Mouse (Mus musculus): ENCODE measurements at regions not wholly inside any gene's neighbourhood (a gene's known extent, or its start where the extent isn't known, plus 50 kb on each side); places are given as distances from the start of the nearest gene placed in this dataset.

GRCm38 (mm10) chr12:73417101-73417500 is 129.1 kb downstream of the Tmem30b start:
- no peaks in the 10 kb centered on the region for H3K27me3 ChIP-seq (ENCODE audit: control insufficient read depth, insufficient read depth, low read length, poor library complexity, severe bottlenecking)
- no peak for DNase-seq (ENCODE audit: low read depth, low spot score)

GRCm38 (mm10) chr12:73416367-73416897 is 129.8 kb downstream of the Tmem30b start:
- H3K27me3 ChIP-seq (ENCODE audit: control insufficient read depth, insufficient read depth, low read length, poor library complexity, severe bottlenecking), result no peaks in the 10 kb centered on the region
- no peak for DNase-seq (ENCODE audit: low read depth, low spot score)
- H3K36me3 ChIP-seq (ENCODE audit: control insufficient read depth, insufficient read depth, low read length, poor library complexity, severe bottlenecking), result no peaks in the 10 kb centered on the region

More at GRCm38 (mm10) chr12:73417101-73417500, 129.1 kb downstream of the Tmem30b start:
- H3K36me3 ChIP-seq (ENCODE audit: control insufficient read depth, insufficient read depth, low read length, poor library complexity, severe bottlenecking), result no peaks in the 10 kb centered on the region

GRCm38 (mm10) chr12:73415856-73416366 is 129.3 kb downstream of the Slc38a6 start:
- DNase-seq (ENCODE audit: low read depth, low spot score), result no peak
- H3K27me3 ChIP-seq (ENCODE audit: control insufficient read depth, insufficient read depth, low read length, poor library complexity, severe bottlenecking), result no peaks in the 10 kb centered on the region
- no peaks in the 10 kb centered on the region for H3K36me3 ChIP-seq (ENCODE audit: control insufficient read depth, insufficient read depth, low read length, poor library complexity, severe bottlenecking)

DNA sequence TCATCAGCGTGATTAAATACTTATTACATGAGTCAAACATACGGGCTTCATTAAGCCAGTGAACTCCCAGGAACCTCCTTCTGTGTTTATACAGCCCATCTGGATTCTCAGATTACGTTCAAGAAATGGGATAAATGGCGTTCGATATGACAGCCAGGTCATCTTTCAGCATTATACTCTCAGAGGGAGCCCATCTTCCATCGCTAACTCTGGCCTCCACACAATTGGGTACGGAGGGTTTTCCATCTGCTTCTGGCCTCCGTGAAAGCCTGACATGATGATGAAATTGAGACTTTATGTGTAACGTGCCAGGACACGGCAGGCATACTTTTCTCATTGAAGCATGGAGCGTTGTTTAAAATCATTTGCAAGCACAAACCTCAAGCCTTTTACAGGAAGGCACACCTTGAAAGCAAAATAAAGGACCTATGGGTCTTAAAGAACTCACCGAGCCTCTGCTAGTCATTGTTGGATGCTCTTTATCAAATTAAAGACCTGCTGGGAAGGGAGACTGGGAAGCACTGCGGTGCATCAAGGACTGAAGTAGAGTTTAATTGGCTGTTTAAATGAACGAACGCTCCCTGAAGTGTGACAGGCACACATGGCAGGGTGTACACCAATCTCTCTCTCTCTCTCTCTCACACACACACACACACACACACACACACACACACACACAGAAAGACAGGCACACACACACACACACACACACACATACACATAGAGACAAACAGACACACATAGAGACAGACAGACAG is 127.0 kb downstream of the Slc38a6 start:
- H3K36me3 ChIP-seq (ENCODE audit: control insufficient read depth, insufficient read depth, low read length, poor library complexity, severe bottlenecking), result no peaks in the 10 kb centered on the region
- no peak for DNase-seq (ENCODE audit: low read depth, low spot score)
- H3K27me3 ChIP-seq (ENCODE audit: control insufficient read depth, insufficient read depth, low read length, poor library complexity, severe bottlenecking), result no peaks in the 10 kb centered on the region

DNA sequence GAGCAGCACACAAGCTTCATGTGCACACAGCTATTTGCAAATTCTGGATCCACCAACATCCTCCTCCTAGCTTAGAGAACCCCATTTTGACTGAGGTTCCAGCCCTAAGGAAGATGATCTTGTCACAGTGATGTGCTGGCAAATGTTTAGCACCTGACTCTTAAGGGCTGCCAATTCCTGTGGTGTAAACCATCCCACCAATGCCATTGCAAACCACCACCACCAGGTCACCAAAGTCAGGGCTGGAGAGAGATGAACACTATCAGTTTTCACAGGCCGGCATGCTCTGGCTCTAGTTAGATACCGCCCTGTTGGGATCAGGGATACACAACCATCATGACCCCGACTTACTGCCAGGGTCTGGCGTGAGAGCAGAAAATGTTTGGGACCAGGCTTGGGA is 125.9 kb downstream of the Slc38a6 start:
- no peaks in the 10 kb centered on the region for H3K27me3 ChIP-seq (ENCODE audit: control insufficient read depth, insufficient read depth, low read length, poor library complexity, severe bottlenecking)
- H3K36me3 ChIP-seq (ENCODE audit: control insufficient read depth, insufficient read depth, low read length, poor library complexity, severe bottlenecking), result no peaks in the 10 kb centered on the region
- DNase-seq (ENCODE audit: low read depth, low spot score), result no peak

- no peak for DNase-seq (ENCODE audit: low read depth, low spot score)
- Histone ChIP-seq H3K27me3 (ENCODE audit: control insufficient read depth, insufficient read depth, low read length, poor library complexity, severe bottlenecking) (no peaks in the 10 kb centered on the region), H3K36me3 (ENCODE audit: control insufficient read depth, insufficient read depth, low read length, poor library complexity, severe bottlenecking) (no peaks in the 10 kb centered on the region)
Measured at GRCm38 (mm10) chr12:73410924-73411323, 124.3 kb downstream of the Slc38a6 start.

- no peak for DNase-seq (ENCODE audit: low read depth, low spot score)
- Histone ChIP-seq H3K27me3 (ENCODE audit: control insufficient read depth, insufficient read depth, low read length, poor library complexity, severe bottlenecking) (no peaks in the 10 kb centered on the region), H3K36me3 (ENCODE audit: control insufficient read depth, insufficient read depth, low read length, poor library complexity, severe bottlenecking) (no peaks in the 10 kb centered on the region)
Measured at GRCm38 (mm10) chr12:73409481-73410085, 123.0 kb downstream of the Slc38a6 start.

- no peaks in the 10 kb centered on the region for H3K27me3 ChIP-seq (ENCODE audit: control insufficient read depth, insufficient read depth, low read length, poor library complexity, severe bottlenecking)
- H3K36me3 ChIP-seq (ENCODE audit: control insufficient read depth, insufficient read depth, low read length, poor library complexity, severe bottlenecking), result no peaks in the 10 kb centered on the region
- no peak for DNase-seq (ENCODE audit: low read depth, low spot score)
Measured at GRCm38 (mm10) chr12:73408614-73409013, 122.0 kb downstream of the Slc38a6 start.

- no peaks in the 10 kb centered on the region for H3K27me3 ChIP-seq (ENCODE audit: control insufficient read depth, insufficient read depth, low read length, poor library complexity, severe bottlenecking)
- DNase-seq (ENCODE audit: low read depth, low spot score), result no peak
- no peaks in the 10 kb centered on the region for H3K36me3 ChIP-seq (ENCODE audit: control insufficient read depth, insufficient read depth, low read length, poor library complexity, severe bottlenecking)
Measured at GRCm38 (mm10) chr12:73408165-73408564, 121.6 kb downstream of the Slc38a6 start.

GRCm38 (mm10) chr12:73406556-73407087 is 120.0 kb downstream of the Slc38a6 start:
- Histone ChIP-seq H3K36me3 (ENCODE audit: control insufficient read depth, insufficient read depth, low read length, poor library complexity, severe bottlenecking) (no peaks in the 10 kb centered on the region), H3K27me3 (ENCODE audit: control insufficient read depth, insufficient read depth, low read length, poor library complexity, severe bottlenecking) (no peaks in the 10 kb centered on the region)
- DNase-seq (ENCODE audit: low read depth, low spot score), result no peak

DNA sequence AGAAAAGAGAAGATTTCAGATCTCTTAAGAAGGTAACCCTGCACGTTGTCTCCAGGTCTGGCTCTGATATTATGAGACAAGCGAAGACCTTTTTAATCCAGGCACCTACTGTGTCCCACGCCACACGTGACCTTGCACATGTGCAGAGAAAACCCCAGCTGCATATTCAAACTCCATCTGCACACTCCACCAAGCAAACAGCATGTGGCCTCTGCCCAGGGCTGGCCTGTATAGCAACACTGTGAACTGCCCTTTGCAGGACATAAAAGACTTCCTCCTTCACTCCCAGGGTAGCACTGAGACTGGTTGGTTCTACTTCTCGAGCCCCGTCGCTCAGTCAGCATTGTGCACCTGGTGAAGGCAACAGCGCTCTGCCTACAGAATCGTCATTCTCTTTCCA is 119.0 kb downstream of the Slc38a6 start:
- no peaks in the 10 kb centered on the region for H3K27me3 ChIP-seq (ENCODE audit: control insufficient read depth, insufficient read depth, low read length, poor library complexity, severe bottlenecking)
- no peak for DNase-seq (ENCODE audit: low read depth, low spot score)
- H3K36me3 ChIP-seq (ENCODE audit: control insufficient read depth, insufficient read depth, low read length, poor library complexity, severe bottlenecking), result no peaks in the 10 kb centered on the region

DNA sequence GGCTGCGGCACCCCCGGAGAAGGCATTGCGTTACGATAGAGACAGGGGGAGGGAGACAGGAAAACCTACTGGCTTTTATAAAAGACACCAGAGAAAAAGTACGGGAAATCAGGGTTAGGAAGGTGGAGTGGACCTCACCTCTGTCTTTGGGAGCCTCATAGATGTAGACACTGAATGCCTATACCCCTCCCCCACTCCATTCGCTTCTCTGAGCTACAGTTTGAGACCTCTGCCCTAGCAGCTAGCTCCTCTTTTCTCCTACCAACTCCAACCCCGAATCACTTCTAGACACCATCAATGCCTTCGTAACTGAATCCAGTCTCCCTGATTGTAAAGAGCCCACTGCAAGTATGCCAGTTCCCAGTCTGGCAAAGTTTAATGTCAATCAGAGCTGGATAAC is 118.5 kb downstream of the Slc38a6 start:
- Histone ChIP-seq H3K27me3 (ENCODE audit: control insufficient read depth, insufficient read depth, low read length, poor library complexity, severe bottlenecking) (no peaks in the 10 kb centered on the region), H3K36me3 (ENCODE audit: control insufficient read depth, insufficient read depth, low read length, poor library complexity, severe bottlenecking) (no peaks in the 10 kb centered on the region)
- DNase-seq (ENCODE audit: low read depth, low spot score), result no peak

GRCm38 (mm10) chr12:73403906-73404474 is 117.4 kb downstream of the Slc38a6 start:
- DNase-seq (ENCODE audit: low read depth, low spot score), result no peak
- H3K27me3 ChIP-seq (ENCODE audit: control insufficient read depth, insufficient read depth, low read length, poor library complexity, severe bottlenecking), result no peaks in the 10 kb centered on the region
- no peaks in the 10 kb centered on the region for H3K36me3 ChIP-seq (ENCODE audit: control insufficient read depth, insufficient read depth, low read length, poor library complexity, severe bottlenecking)

Measured in splenic B cell, adult 2 months (primary cell).